Mouse (Mus musculus) lung, postnatal 0 days (tissue): Measurements from ENCODE around the gene Pla2g12b.

ENCODE experiments used
- CTCF ChIP-seq: IDR thresholded peaks from 2 replicates; pipeline ENCODE4 v1.5.1; 2016; ENCODE audit warnings: antibody characterized with exemption, mild to moderate bottlenecking
- EP300 ChIP-seq: IDR thresholded peaks from 2 replicates; pipeline ENCODE4 v1.6.1; 2016; ENCODE audit warnings: antibody characterized with exemption, mild to moderate bottlenecking, control low read depth

- no peak for TF ChIP-seq CTCF
- no peak for TF ChIP-seq EP300
Observed at GRCm38 (mm10) chr10:59424453-59424852, 21.0 kb downstream of the Pla2g12b start.
